Comparison of ENCODE assay signal across 8 mouse cellular contexts in genomic region chr1:88923791-88924581, GRCm38 (mm10).
A peak's percentile ranks its signal among the peaks of the same experiment; 100 is the strongest.
DNase-seq lines count a peak whose midpoint lies in the region; ATAC-seq lines count a peak whose summit lies in the region.

No protein-coding gene starts in this region.

- no peaks in the 10 kb centered on the region for H3K9me3 ChIP-seq in heart, embryonic 15.5 days (replicated peaks)
- peaks cover 4% of the 10 kb centered on the region; the same call in 1 of the 2 replicates for H3K9me3 ChIP-seq in heart, embryonic 11.5 days (replicated peaks; ENCODE audit: control insufficient read depth, low read length)
- peaks cover 3% of the 10 kb centered on the region for H3K9me3 ChIP-seq in forebrain, embryonic 16.5 days (ENCODE audit: control insufficient read depth, low read length)
- H3K9me3 ChIP-seq in midbrain, embryonic 13.5 days = 0 out of 2 replicates have a peak, but pooled peaks cover under 1% of the 10 kb centered on the region

- H3K4me3 ChIP-seq in heart, embryonic 15.5 days = no peak overlapping the region
- H3K4me3 ChIP-seq in heart, embryonic 11.5 days (ENCODE audit: low read depth, low read length) = no peak overlapping the region
- no peak overlapping the region for H3K4me3 ChIP-seq in forebrain, embryonic 16.5 days (replicated peaks; ENCODE audit: low read length)
- no peak overlapping the region for H3K4me3 ChIP-seq in midbrain, embryonic 13.5 days (replicated peaks)

- no peak overlapping the region for H3K27ac ChIP-seq in heart, embryonic 15.5 days
- no peak overlapping the region for H3K27ac ChIP-seq in heart, embryonic 11.5 days (ENCODE audit: low read depth, low read length)
- no peak overlapping the region for H3K27ac ChIP-seq in forebrain, embryonic 16.5 days (ENCODE audit: low read length)
- H3K27ac ChIP-seq in midbrain, embryonic 13.5 days = peak overlapping the region; percentile 49

- peaks cover 5% of the 10 kb centered on the region for H3K4me1 ChIP-seq in heart, embryonic 15.5 days (replicated peaks)
- no peaks in the 10 kb centered on the region for H3K4me1 ChIP-seq in heart, embryonic 11.5 days (ENCODE audit: control insufficient read depth, insufficient read depth, low read length)
- peaks cover 10% of the 10 kb centered on the region for H3K4me1 ChIP-seq in forebrain, embryonic 16.5 days (replicated peaks; ENCODE audit: control insufficient read depth, insufficient read depth, low read length)
- H3K4me1 ChIP-seq in midbrain, embryonic 13.5 days (replicated peaks) = peaks cover 16% of the 10 kb centered on the region; the same call in 1 of the 2 replicates

- H3K27me3 ChIP-seq in heart, embryonic 15.5 days = no peaks in the 10 kb centered on the region
- no peaks in the 10 kb centered on the region for H3K27me3 ChIP-seq in heart, embryonic 11.5 days (ENCODE audit: control insufficient read depth, insufficient read depth, low read length)
- peaks cover 3% of the 10 kb centered on the region for H3K27me3 ChIP-seq in forebrain, embryonic 16.5 days (replicated peaks; ENCODE audit: control insufficient read depth, insufficient read depth, low read length)
- no peaks in the 10 kb centered on the region for H3K27me3 ChIP-seq in midbrain, embryonic 13.5 days

- peak; percentile 66; the same call in 1 of the 2 replicates for ATAC-seq in heart, embryonic 15.5 days (replicated peaks; ENCODE audit: insufficient number of reproducible peaks, insufficient read depth, low FRiP score, low read depth)
- no peak for ATAC-seq in heart, embryonic 11.5 days (replicated peaks; ENCODE audit: insufficient number of reproducible peaks, low FRiP score, low TSS enrichment)
- ATAC-seq in forebrain, embryonic 16.5 days = peak; percentile 99
- peak; percentile 95 for ATAC-seq in midbrain, embryonic 13.5 days

- H3K4me2 ChIP-seq in heart, embryonic 15.5 days = no peak overlapping the region
- no peak overlapping the region for H3K4me2 ChIP-seq in heart, embryonic 11.5 days
- H3K4me2 ChIP-seq in forebrain, embryonic 16.5 days (ENCODE audit: low read length) = no peak overlapping the region
- H3K4me2 ChIP-seq in midbrain, embryonic 13.5 days (replicated peaks) = no peak overlapping the region

- H3K36me3 ChIP-seq in heart, embryonic 15.5 days = no peaks in the 10 kb centered on the region
- H3K36me3 ChIP-seq in heart, embryonic 11.5 days (ENCODE audit: control insufficient read depth, insufficient read depth, low read length) = no peaks in the 10 kb centered on the region
- no peaks in the 10 kb centered on the region for H3K36me3 ChIP-seq in forebrain, embryonic 16.5 days (ENCODE audit: control insufficient read depth, insufficient read depth)
- no peaks in the 10 kb centered on the region for H3K36me3 ChIP-seq in midbrain, embryonic 13.5 days

- peak; percentile 85 for DNase-seq in R1 (ENCODE audit: low read depth, low spot score)
- no peak for DNase-seq in spleen, adult 12 weeks (ENCODE audit: low spot score)
- DNase-seq in right cerebral cortex, adult 2 months (ENCODE audit: low spot score in 2 of 2) = no peak
- DNase-seq in MN1 (ENCODE audit: low spot score) = no peak

- 57% methylated on average over 7 of the region's 7 CpGs for WGBS in heart, embryonic 15.5 days
- 47% methylated on average over 7 of the region's 7 CpGs for WGBS in heart, embryonic 11.5 days (ENCODE audit: insufficient replicate concordance)
- WGBS in forebrain, embryonic 16.5 days = 36% methylated on average over 7 of the region's 7 CpGs
- WGBS in midbrain, embryonic 13.5 days = 56% methylated on average over 7 of the region's 7 CpGs

- H3K9ac ChIP-seq in heart, embryonic 15.5 days = no peak overlapping the region
- H3K9ac ChIP-seq in heart, embryonic 11.5 days (ENCODE audit: low read depth, low read length) = no peak overlapping the region
- H3K9ac ChIP-seq in forebrain, embryonic 16.5 days (replicated peaks; ENCODE audit: low read depth, low read length) = no peak overlapping the region; the same call in 1 of the 2 replicates
- H3K9ac ChIP-seq in midbrain, embryonic 13.5 days (replicated peaks) = no peak overlapping the region
